Mouse (Mus musculus) layer of hippocampus, adult 9-10 months (tissue): ENCODE results near the gene Rbm6.

Experiments
- DNase-seq: peaks from one replicate; pipeline ENCODE4 v3.0.0; 2022; ENCODE audit warnings: low spot score

The Rbm6 gene

GRCm38 (mm10) chr9:107872350-107873098 lies 513 bp downstream of the Rbm6 start:
- DNase-seq: peak; percentile 88

GRCm38 (mm10) chr9:107866081-107866480 lies 7.0 kb downstream of the Rbm6 start:
- DNase-seq: no peak

GRCm38 (mm10) chr9:107864493-107864892 lies 8.5 kb downstream of the Rbm6 start:
- no peak for DNase-seq

GRCm38 (mm10) chr9:107858343-107858742 lies 14.7 kb downstream of the Rbm6 start:
- no peak for DNase-seq

GRCm38 (mm10) chr9:107848922-107849321 lies 24.1 kb downstream of the Rbm6 start:
- DNase-seq: no peak

GRCm38 (mm10) chr9:107842709-107843108 lies 30.3 kb downstream of the Rbm6 start:
- no peak for DNase-seq

- no peak for DNase-seq
Measured at GRCm38 (mm10) chr9:107838869-107839268, 34.2 kb downstream of the Rbm6 start.

GRCm38 (mm10) chr9:107833826-107834225 lies 39.2 kb downstream of the Rbm6 start:
- no peak for DNase-seq

- DNase-seq: no peak
Measured at GRCm38 (mm10) chr9:107831765-107832164, 41.3 kb downstream of the Rbm6 start.

- no peak for DNase-seq
Measured at GRCm38 (mm10) chr9:107812132-107812531, 60.9 kb downstream of the Rbm6 start.

GRCm38 (mm10) chr9:107810985-107811384 lies 62.1 kb downstream of the Rbm6 start:
- DNase-seq: no peak

- DNase-seq: no peak
Measured at GRCm38 (mm10) chr9:107791714-107792113, 81.3 kb downstream of the Rbm6 start.

- DNase-seq: no peak
Measured at GRCm38 (mm10) chr9:107782536-107783203, 90.4 kb downstream of the Rbm6 start.

GRCm38 (mm10) chr9:107776809-107777208 lies 96.2 kb downstream of the Rbm6 start:
- no peak for DNase-seq

- DNase-seq: no peak
Measured at GRCm38 (mm10) chr9:107774411-107774810, 98.6 kb downstream of the Rbm6 start.

GRCm38 (mm10) chr9:107771782-107772181 lies 101.3 kb downstream of the Rbm6 start:
- DNase-seq: no peak

- peak; percentile 81 for DNase-seq
Measured at GRCm38 (mm10) chr9:107770374-107771290, 102.4 kb downstream of the Rbm6 start, which contains the start of gene Rbm5. Gene Rbm5, minus strand, starts transcription at chr9:107770996.

- no peak for DNase-seq
Measured at GRCm38 (mm10) chr9:107770037-107770373, 103.0 kb downstream of the Rbm6 start.

- DNase-seq: no peak
Measured at GRCm38 (mm10) chr9:107769445-107770000, 103.5 kb downstream of the Rbm6 start.

- no peak for DNase-seq
Measured at GRCm38 (mm10) chr9:107768851-107769250, 104.2 kb downstream of the Rbm6 start.

- no peak for DNase-seq
Measured at GRCm38 (mm10) chr9:107759593-107759992, 113.4 kb downstream of the Rbm6 start.

GRCm38 (mm10) chr9:107750378-107750777 lies 122.7 kb downstream of the Rbm6 start:
- no peak for DNase-seq
